Mouse (Mus musculus) hindbrain, embryonic 10.5 days (tissue): ENCODE data around the gene Rcor3. TPM values are rescaled to one million over a fixed set of nuclear protein-coding genes. Genes with fewer than 3 reads are reported as not detected.

Experiments used
- DNase-seq: peaks from one replicate; pipeline ENCODE4 v3.0.0-alpha.2; 2017; ENCODE audit warnings: low spot score
- H3K27ac ChIP-seq: fragments of 300-500 bp; sonication (generic); 2 replicates; pipeline ENCODE4 v1.5.1; 2016; ENCODE audit warnings: mild to moderate bottlenecking, moderate library complexity
- H3K27me3 ChIP-seq: fragments of 300-500 bp; sonication (generic); 2 replicates; pipeline ENCODE4 v1.6.1; 2016; ENCODE audit warnings: mild to moderate bottlenecking; ENCODE audit not compliant: poor library complexity, insufficient read depth, severe bottlenecking
- H3K36me3 ChIP-seq: fragments of 300-500 bp; sonication (generic); 2 replicates; pipeline ENCODE4 v1.6.1; 2016; ENCODE audit warnings: mild to moderate bottlenecking, moderate library complexity
- H3K4me1 ChIP-seq: fragments of 300-500 bp; sonication (generic); replicated peaks from 2 replicates; pipeline ENCODE4 v1.6.1; 2016; ENCODE audit warnings: mild to moderate bottlenecking
- H3K4me3 ChIP-seq: fragments of 300-500 bp; sonication (generic); 2 replicates; pipeline ENCODE4 v1.5.1; 2016; ENCODE audit warnings: mild to moderate bottlenecking, moderate library complexity
- H3K9me3 ChIP-seq: fragments of 300-500 bp; sonication (generic); 2 replicates; pipeline ENCODE4 v1.6.1; 2016; ENCODE audit warnings: mild to moderate bottlenecking, moderate library complexity
- WGBS: fragments of 180-500 bp; shearing (Covaris S2); methylation state at CpG from one replicate; pipeline ENCODE4 v1.1.7; 2016; 5-methylcytosine and 5-hydroxymethylcytosine counted together
- polyA plus RNA-seq: library from polyadenylated mRNA; unstranded; fragments of >200 nt; fragmentation: Nextera tagmentation; extraction: Ambion mirVana; gene quantifications from 2 replicates; pipeline ENCODE4 v1.2.1, GENCODE M21; 2016

The Rcor3 gene
- polyA plus RNA-seq, 1 experiment from 2014 or later, result 15.1 TPM

GRCm38 (mm10) chr1:192076101-192076500 lies 61.8 kb downstream of the Rcor3 start:
- Histone ChIP-seq H3K27ac (no peak overlapping the region), H3K27me3 (no peaks in the 10 kb centered on the region), H3K36me3 (no peaks in the 10 kb centered on the region), H3K4me3 (no peak overlapping the region), H3K9me3 (peaks cover 1% of the 10 kb centered on the region), H3K4me1 (0 out of 2 replicates have a peak, but pooled peaks cover 7% of the 10 kb centered on the region)
- 76% methylated on average over 4 of the region's 4 CpGs for WGBS
- DNase-seq, result no peak

GRCm38 (mm10) chr1:192074824-192075223 lies 63.0 kb downstream of the Rcor3 start:
- WGBS, result 78% methylated on average over 1 of the region's 1 CpGs
- H3K9me3 ChIP-seq, result no peaks in the 10 kb centered on the region
- no peaks in the 10 kb centered on the region for H3K36me3 ChIP-seq
- H3K4me1 ChIP-seq, result peaks cover 17% of the 10 kb centered on the region; the same call in 1 of the 2 replicates
- H3K27me3 ChIP-seq, result no peaks in the 10 kb centered on the region
- no peak overlapping the region for H3K4me3 ChIP-seq
- no peak for DNase-seq
- no peak overlapping the region for H3K27ac ChIP-seq

GRCm38 (mm10) chr1:192072426-192072825 lies 65.4 kb downstream of the Rcor3 start:
- Histone ChIP-seq H3K27me3 (no peaks in the 10 kb centered on the region), H3K36me3 (no peaks in the 10 kb centered on the region), H3K4me1 (peaks cover 17% of the 10 kb centered on the region; the same call in 1 of the 2 replicates), H3K9me3 (no peaks in the 10 kb centered on the region), H3K4me3 (no peak overlapping the region), H3K27ac (no peak overlapping the region)
- DNase-seq, result no peak
- 91% methylated on average over 1 of the region's 1 CpGs for WGBS

- Histone ChIP-seq H3K36me3 (no peaks in the 10 kb centered on the region), H3K4me3 (no peak overlapping the region), H3K27ac (no peak overlapping the region; the same call in 1 of the 2 replicates), H3K9me3 (no peaks in the 10 kb centered on the region), H3K27me3 (no peaks in the 10 kb centered on the region), H3K4me1 (peaks cover 17% of the 10 kb centered on the region; the same call in 1 of the 2 replicates)
- WGBS, result 74% methylated on average over 3 of the region's 3 CpGs
- DNase-seq, result no peak
Measured at GRCm38 (mm10) chr1:192070618-192071051, 67.2 kb downstream of the Rcor3 start.

- H3K4me1 ChIP-seq, result peaks cover 17% of the 10 kb centered on the region; the same call in 1 of the 2 replicates
- no peak overlapping the region for H3K4me3 ChIP-seq
- no peaks in the 10 kb centered on the region for H3K36me3 ChIP-seq
- H3K9me3 ChIP-seq, result no peaks in the 10 kb centered on the region
- 74% methylated on average over 13 of the region's 13 CpGs for WGBS
- no peaks in the 10 kb centered on the region for H3K27me3 ChIP-seq
- DNase-seq, result no peak
- H3K27ac ChIP-seq, result no peak overlapping the region
Measured at GRCm38 (mm10) chr1:192069971-192070591, 67.8 kb downstream of the Rcor3 start.

GRCm38 (mm10) chr1:192068188-192068587 lies 69.7 kb downstream of the Rcor3 start:
- Histone ChIP-seq H3K4me1 (peaks cover 10% of the 10 kb centered on the region; the same call in 1 of the 2 replicates), H3K27ac (no peak overlapping the region), H3K27me3 (no peaks in the 10 kb centered on the region), H3K9me3 (peaks cover 4% of the 10 kb centered on the region; the same call in 1 of the 2 replicates), H3K4me3 (no peak overlapping the region), H3K36me3 (no peaks in the 10 kb centered on the region)
- 62% methylated on average over 2 of the region's 2 CpGs for WGBS
- no peak for DNase-seq

- Histone ChIP-seq H3K36me3 (no peaks in the 10 kb centered on the region), H3K9me3 (peaks cover 4% of the 10 kb centered on the region; the same call in 1 of the 2 replicates), H3K27me3 (no peaks in the 10 kb centered on the region), H3K4me1 (peaks cover 10% of the 10 kb centered on the region; the same call in 1 of the 2 replicates), H3K4me3 (no peak overlapping the region), H3K27ac (no peak overlapping the region)
- WGBS, result 89% methylated on average over 3 of the region's 3 CpGs
- no peak for DNase-seq
Measured at GRCm38 (mm10) chr1:192066956-192067355, 70.9 kb downstream of the Rcor3 start.

- WGBS, result 94% methylated on average over 8 of the region's 8 CpGs
- H3K9me3 ChIP-seq, result peaks cover 4% of the 10 kb centered on the region; the same call in 1 of the 2 replicates
- H3K4me1 ChIP-seq, result peaks cover 4% of the 10 kb centered on the region; the same call in 1 of the 2 replicates
- H3K27ac ChIP-seq, result no peak overlapping the region
- no peak overlapping the region for H3K4me3 ChIP-seq
- H3K36me3 ChIP-seq, result no peaks in the 10 kb centered on the region
- H3K27me3 ChIP-seq, result no peaks in the 10 kb centered on the region
- no peak for DNase-seq
Measured at GRCm38 (mm10) chr1:192063209-192063946, 74.5 kb downstream of the Rcor3 start.

GRCm38 (mm10) chr1:192062682-192063081 lies 75.2 kb downstream of the Rcor3 start:
- peaks cover 4% of the 10 kb centered on the region; the same call in 1 of the 2 replicates for H3K9me3 ChIP-seq
- no peak overlapping the region for H3K4me3 ChIP-seq
- no peak overlapping the region for H3K27ac ChIP-seq
- H3K36me3 ChIP-seq, result no peaks in the 10 kb centered on the region
- no peak for DNase-seq
- H3K27me3 ChIP-seq, result no peaks in the 10 kb centered on the region
- 90% methylated on average over 14 of the region's 14 CpGs for whole genome bisulfite sequencing
- peaks cover 4% of the 10 kb centered on the region; the same call in 1 of the 2 replicates for H3K4me1 ChIP-seq

- DNase-seq, result peak; percentile 17
- WGBS, result 64% methylated on average over 4 of the region's 4 CpGs
- Histone ChIP-seq H3K27ac (no peak overlapping the region), H3K9me3 (peaks cover 4% of the 10 kb centered on the region; the same call in 1 of the 2 replicates), H3K4me1 (peaks cover 4% of the 10 kb centered on the region; the same call in 1 of the 2 replicates), H3K36me3 (no peaks in the 10 kb centered on the region), H3K4me3 (no peak overlapping the region), H3K27me3 (no peaks in the 10 kb centered on the region)
Measured at GRCm38 (mm10) chr1:192061666-192062306, 76.1 kb downstream of the Rcor3 start.

- no peak for DNase-seq
- Histone ChIP-seq H3K9me3 (peaks cover 4% of the 10 kb centered on the region; the same call in 1 of the 2 replicates), H3K36me3 (no peaks in the 10 kb centered on the region), H3K4me3 (no peak overlapping the region), H3K27ac (no peak overlapping the region), H3K4me1 (peaks cover 4% of the 10 kb centered on the region; the same call in 1 of the 2 replicates), H3K27me3 (no peaks in the 10 kb centered on the region)
- WGBS, result 84% methylated on average over 10 of the region's 10 CpGs
Measured at GRCm38 (mm10) chr1:192058911-192059310, 79.0 kb downstream of the Rcor3 start.

- 70% methylated on average over 3 of the region's 3 CpGs for WGBS
- no peak overlapping the region for H3K4me3 ChIP-seq
- DNase-seq, result no peak
- no peak overlapping the region for H3K27ac ChIP-seq
- H3K4me1 ChIP-seq, result no peaks in the 10 kb centered on the region
- H3K9me3 ChIP-seq, result no peaks in the 10 kb centered on the region
- no peaks in the 10 kb centered on the region for H3K36me3 ChIP-seq
- no peaks in the 10 kb centered on the region for H3K27me3 ChIP-seq
Measured at GRCm38 (mm10) chr1:192053726-192054125, 84.1 kb downstream of the Rcor3 start.
